Mouse (Mus musculus) T-helper 1 cell (primary cell): ENCODE results near the gene Grin2c.

ENCODE experiments used
- in situ Hi-C: fragments of 300-600 bp; cut with MboI, MseI; formaldehyde crosslinking; loops from one replicate; pipeline ENCODE4 v1.15.1; 2025; ENCODE audit warnings: high pct_unique_total_duplicates

Gene Grin2c

DNA sequence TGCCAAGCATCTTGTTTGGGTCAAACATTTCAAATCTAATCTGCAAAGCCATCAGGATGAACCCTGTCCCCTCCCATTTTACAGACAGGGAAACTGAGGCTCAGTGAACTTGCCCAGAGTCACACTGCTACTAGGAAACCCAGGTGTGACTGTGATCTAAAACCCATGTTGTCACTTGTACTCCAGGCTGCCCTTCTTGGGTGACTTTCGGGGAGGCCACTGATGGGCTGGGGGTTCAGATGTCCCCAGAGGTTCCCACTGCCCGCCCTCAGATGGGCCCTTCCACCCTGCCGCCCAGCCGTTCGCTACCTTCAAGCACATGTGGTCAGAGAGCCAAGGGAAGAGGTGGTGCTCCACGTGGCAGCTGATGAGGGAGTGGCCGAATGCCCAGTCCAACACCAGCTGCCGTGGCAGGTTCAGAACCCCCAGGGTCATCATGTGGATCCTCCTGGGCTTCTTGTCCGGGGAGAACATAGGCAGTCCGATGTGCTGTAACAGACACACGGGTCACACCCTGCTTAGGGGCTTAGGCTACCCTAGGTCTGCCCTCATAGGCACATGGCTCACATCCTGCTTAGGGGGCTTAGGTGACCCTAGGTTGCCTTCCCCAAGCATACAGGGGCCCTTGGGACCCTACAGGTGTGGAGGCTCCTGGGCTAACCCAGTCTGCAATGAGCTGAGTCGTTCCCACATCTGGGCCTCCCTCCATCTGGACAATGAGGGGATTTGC lies 17.0 kb upstream of the Grin2c start:
- in situ Hi-C loops = no loop called here

DNA sequence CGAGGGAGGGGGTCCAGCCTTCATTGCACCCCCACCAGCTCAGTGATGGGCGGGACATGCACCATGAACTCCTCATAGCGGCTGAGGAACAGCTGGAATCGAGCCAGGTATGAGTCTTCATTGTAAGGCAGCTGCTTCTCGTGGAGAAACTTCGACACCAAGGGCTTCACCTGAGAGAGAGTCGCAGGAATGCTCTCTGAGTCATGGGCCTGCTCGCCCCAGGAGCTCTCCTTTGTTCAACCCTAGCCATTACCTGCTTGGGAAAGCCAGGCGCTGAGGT lies 16.4 kb upstream of the Grin2c start:
- in situ Hi-C loops = no loop called here

DNA sequence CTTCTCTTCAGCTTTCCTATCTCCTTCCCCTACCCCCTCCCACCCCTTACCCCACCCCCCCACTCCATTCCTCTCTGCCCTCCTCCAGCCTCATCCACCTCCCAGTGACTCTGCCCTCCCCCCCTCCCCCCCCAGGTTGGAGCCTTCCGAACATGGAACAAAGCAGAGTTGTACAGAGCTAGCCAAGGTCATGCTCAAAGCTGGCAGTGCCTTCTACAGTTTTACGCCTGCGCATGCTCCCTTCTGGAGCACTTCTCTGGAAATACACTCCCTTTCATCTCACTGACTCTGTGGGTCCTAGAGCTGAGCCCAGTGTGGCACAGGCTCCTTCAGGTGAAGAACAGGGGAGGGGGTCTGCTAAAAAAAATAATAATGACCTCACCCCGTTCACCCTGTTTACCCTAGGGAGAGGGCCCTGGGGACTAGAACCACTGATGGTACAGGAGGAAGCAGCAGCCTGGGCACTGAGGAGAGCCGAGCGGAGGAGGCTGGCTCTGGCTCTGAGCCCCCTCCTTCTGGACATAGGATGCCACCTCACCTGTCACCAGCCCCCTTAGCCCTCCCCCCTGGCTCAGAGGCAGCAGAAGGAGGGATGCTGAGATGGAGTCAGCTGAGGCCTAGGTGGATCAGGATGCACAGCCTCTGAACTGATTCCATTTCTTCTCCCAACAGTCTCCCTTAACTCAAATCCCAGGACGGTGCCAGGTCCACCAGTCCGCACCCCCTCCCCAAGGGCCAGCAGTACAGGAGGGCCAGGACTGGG lies 15.9 kb upstream of the Grin2c start:
- in situ Hi-C loops = no loop called here

DNA sequence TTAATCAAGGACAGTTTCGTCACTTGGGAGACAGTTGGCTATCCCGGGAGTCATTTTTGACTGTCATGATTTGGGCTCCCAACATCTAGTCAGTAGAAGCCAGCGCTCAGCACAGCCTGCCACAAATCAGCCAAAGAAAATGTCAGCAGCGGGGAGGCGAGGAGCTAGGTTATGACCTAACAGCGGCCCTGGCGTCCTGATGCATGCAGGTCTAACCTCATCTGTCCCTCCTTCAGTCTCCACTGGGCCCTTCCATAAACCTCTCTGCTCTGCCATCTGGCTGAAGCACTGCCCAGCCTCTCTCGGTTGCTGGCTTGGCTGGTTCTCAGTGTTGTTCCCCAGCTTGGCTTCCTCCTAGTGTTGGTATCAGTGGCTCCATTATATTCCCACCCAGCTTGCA lies 15.3 kb upstream of the Grin2c start:
- in situ Hi-C loops = no loop called here

DNA sequence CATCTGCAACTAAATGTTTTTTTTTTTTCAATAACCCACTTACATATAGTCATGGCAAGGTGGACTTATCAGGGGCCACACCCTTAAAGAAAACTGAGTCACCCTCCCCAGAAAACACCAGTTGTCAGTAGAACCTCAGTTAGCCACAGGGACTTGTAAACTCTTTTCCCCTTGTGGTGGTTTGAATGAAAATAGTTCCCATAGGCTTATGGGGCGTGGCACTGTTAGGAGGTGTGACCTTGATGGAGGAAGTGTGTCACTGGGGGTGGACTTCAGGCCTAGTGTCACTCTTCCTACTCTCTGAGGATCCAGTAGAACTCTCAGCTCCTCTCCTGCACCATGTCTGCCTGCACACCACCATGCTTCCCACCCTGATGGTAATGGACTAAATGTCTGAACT lies 12.7 kb upstream of the Grin2c start:
- in situ Hi-C loops = loop anchor here (5.0 kb wide), 1 partner anchor 117 kb away; the partner anchor contains the start of gene Slc9a3r1

DNA sequence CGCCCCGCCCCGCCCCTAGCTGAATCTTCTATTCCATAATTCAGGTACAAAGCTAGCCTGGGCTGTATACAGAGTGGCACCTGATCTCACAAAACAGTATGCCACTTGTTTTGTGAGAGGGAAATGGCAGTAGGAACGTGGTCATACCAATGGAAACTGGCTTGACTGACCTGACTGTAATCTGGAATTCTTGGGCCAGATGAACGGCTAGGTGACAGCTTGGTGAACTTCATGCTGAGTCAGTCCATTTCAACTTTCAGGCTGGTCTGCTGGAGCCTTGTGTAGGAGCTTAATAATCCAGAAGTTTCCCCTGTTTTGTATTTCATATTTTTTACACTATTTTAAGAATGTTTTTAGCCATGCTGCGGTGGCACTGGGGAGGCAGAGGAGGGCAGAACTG lies 11.1 kb upstream of the Grin2c start:
- in situ Hi-C loops = loop anchor here (5.0 kb wide), 1 partner anchor 116 kb away; the partner anchor contains the start of gene Slc9a3r1

DNA sequence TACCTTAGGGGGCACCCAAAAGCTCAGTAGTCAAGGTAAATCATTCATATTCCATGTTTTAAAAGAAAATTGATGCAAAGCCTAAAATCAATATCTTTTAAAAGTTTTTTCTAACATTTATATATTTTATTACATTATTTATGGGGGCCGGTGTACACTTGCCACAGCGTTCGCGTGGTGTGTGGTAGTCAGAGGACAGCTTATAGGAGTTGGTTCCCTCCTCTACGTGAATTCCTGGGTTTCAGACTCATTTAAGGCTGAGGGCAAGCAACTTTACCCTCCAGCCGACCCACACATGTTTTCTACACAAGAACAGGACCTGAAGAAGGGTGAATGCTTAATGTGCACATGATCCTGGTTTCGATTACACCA lies 10.5 kb upstream of the Grin2c start:
- in situ Hi-C loops = loop anchor here (5.0 kb wide), 1 partner anchor 115 kb away; the partner anchor contains the start of gene Slc9a3r1

DNA sequence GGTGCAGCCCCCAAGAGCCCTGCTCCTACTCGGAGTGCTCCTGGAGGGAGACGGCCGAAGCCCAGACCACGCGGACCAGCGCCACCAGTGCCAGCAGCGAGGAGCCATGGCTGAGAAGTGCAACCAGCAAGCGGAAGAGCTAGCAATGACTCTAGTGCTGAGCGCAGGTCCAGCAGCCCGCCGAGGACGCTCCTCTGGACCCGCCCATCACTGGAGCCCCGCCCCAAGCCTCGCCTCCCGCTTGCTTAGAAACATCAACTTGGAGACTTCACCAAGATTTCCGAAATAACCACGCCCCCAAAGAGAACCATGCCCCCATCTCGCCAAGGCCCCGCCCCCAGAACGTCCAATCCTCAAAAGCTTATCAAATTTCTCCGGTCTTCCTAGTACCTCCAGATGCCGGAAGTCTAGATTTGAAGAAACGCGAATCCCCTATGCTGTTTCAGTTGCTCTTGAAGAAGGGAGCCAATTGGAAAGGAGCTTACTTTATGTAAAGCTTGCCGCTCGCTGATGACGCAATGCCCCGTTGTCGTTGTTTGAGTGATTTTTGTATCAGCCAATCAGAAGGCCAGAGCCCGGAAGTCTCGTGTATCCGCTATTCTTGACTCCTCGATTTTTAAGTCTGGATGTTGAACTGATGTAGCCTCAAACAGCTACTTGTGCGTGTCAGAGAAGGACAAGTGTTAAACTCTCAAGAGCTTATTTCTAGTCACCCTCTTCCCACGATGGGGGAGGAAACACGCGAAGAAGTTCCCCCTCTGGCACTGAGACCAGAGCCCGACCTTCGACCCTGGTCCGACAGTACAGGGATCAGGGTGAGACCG lies 9.9 kb upstream of the Grin2c start, which contains the start of gene Fdxr:
Gene Fdxr, minus strand, starts transcription at position 271 of the 824 bp plus-strand sequence.
- in situ Hi-C loops = loop anchor here (5.0 kb wide), 1 partner anchor 115 kb away; the partner anchor contains the start of gene Slc9a3r1

DNA sequence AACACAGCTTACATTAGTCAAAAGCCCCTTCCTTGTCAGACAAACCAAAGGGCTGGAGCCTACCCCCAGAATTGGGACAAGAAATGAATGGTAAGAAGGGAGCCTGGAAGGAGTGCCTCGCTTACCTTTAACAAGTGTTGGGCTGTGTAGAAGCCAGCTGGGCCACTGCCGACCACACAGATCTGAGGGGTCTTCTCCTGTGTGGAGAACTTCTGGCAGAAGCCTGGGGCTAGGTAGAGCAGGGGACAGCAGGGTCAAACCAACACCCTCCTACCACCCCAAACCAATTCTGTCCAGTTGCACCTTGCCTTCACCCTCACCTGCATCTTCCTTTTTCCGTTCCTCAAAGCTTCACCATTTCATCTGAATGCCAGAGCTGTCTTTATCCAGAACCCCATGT lies 8.9 kb upstream of the Grin2c start:
- in situ Hi-C loops = loop anchor here (5.0 kb wide), 1 partner anchor 114 kb away; the partner anchor contains the start of gene Slc9a3r1

DNA sequence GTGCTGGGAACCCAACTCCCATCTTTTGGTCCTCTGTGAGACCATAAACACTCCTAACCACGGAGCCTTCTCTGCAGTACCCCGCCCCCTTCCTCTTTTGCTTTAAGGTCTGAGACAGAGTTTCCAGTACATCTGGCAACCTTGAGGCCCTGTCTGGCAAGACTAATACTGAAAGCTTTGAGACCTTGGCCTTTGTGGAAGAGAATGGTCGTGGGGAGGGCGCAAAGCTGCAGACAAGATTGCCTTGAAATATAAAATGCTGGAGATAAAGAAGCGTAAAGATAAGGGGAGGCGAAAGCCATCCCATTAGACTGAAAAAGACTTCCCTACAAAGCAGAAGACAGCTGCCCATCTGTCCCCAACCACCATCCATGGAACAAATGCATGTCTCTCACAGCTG lies 8.5 kb upstream of the Grin2c start:
- in situ Hi-C loops = loop anchor here (5.0 kb wide), 1 partner anchor 113 kb away; the partner anchor contains the start of gene Slc9a3r1

DNA sequence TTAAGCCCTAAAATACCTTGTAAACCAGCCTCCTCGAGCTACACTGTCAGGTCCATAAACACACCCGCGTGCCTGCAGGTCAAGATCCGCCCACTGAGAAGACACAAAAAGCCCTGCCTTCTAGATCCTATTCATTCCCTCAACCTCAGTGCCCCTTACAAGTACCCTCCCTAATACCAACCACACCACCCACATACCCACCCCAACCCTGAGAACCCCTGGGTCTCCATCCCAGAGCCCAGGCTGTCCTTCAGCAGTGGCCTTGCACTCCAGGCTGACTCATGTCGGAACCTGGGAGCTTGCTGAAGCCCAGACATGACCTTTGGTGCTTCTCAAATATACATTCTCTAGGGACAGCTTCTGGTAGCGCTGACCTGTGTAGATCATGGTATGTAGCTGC lies 7.7 kb upstream of the Grin2c start:
- in situ Hi-C loops = loop anchor here (5.0 kb wide), 1 partner anchor 112 kb away; the partner anchor contains the start of gene Slc9a3r1

DNA sequence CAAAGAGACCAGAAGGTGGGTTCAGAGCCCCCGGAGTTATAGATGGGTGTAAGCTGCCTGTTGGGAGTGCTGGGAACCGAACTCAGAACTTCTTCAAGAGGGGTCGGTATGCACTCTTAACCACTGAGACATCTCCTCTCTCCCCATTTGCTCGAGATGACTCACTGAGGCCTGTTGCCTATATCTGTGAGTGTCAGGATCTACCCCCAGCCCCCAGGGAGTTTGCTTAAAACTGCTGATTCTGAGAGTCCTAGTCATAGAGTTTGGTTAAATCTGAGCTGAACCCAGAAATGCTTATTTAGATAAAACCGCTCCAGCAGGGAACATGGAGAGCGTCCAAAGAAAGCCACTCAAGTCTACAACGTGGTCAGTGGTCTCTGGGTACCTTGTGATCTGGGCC lies 7.1 kb upstream of the Grin2c start:
- in situ Hi-C loops = no loop called here

DNA sequence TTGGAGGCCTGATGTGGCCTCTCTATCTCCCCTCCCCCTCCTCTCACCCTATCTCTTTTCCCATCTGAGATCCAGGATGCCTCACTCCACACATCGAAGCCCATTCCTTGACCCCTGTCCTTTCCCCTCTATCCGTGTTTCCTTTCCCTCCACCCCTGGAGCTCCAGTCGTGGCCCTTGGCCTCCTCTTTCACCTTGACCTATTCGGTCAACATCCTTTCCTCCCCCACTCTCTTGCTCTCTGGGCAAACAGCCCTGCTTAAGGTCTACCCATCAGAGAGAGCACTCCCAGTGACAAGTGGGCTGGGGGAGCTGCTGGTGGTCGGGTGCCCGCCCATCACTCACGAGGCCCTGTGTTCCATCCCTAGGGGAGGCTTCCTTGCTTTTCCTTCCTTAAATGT lies 6.7 kb upstream of the Grin2c start:
- in situ Hi-C loops = no loop called here

DNA sequence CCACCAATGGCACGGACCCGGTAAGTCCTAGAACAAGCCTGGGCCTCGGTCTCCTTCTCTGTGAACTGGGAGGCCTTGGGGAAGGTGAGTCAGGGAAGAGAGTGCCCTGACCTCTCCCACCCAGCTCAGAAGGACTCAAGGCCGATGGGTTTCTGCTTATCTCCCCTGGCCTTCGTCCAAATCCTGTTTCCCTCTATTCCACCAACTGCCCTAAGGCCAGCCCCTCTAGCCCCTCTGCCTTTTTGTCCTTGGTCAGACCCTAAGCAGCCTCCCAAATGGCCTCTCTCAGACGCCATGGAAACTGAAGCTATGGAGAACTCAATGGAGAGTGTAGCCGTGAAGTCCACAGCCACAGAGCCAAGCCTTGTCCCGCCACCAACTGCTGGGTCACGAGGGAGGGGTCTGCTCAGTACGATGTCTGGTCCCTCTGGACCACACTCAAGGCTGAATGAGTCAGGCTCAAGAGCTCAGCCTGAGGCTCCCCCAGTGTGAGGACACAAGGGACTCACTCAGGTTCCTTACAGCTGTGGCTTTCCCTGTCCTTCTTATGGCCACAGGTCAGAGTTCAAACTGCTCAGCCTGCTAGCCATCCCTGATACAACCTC lies 6.0 kb upstream of the Grin2c start:
- in situ Hi-C loops = no loop called here

DNA sequence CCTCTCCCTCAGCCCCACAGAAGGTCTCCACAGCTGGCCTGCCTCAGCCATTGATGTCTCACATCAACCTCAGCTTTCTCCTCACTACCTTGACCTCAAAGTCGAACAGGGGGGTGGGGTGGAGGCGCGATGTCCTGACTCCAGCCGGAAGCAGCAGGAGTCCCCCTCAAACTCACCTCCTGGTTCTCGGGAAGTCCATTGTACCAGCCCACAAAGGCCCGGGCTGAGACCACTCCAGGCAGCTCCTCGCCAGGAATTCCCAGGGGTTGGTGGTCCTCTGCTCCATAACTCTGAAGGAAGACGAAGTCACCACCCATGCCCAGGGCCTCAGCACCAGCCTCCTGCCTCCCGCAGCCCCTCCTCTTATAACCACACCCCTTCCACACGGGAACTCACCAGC lies 4.4 kb upstream of the Grin2c start:
- in situ Hi-C loops = no loop called here

DNA sequence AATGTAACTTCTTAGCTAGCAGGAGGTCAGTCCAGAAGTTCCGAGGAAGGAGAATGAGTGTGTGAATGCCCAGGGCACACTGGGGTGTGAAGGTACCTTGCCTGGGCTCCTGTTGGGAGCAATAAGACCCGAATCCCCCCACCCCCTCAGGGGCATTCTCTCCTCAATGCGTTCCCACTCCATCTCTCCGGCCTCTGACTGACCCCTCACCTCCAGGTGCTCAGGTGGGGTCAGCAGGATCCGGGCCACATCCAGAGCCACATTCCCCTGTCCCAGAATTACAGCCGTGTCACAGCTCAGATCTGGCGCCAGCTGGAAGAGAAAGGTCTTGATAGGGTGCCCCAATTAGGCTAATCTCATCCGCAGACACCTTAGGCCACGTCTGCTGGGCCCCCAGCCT lies 4.0 kb upstream of the Grin2c start:
- in situ Hi-C loops = no loop called here

DNA sequence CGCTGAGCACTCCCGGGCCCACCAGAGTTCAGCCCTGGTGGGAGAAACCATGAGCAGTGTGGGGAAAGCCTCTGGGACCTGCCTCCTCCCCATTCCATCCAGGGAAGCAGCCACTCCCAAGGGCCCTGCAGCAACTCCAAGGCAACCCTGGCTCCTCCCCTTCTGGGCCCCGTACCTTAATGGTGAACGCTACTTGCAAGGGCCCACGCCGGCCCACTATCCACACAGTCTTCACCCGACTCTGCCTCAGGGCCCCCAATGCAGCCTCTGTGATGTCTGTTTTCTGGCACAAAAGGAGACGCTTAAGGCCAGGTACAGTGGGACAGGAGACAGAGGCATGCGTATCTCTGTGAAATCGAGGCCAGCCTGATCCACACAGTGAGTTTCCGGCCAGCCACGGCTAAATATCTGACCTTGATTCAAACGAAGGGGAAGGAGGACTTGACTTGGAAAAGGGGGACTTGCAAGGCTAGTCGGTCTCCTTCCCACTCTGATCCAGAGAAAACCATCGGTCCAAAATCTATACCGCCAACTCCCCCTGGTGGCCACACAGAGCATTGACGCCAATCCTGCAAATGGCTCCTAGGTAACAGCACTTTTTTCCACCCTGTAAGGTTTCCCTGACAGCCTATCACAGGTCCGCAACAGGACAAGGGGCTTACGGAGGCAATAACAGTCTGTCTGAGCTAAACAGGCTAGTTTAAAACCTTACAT lies 3.3 kb upstream of the Grin2c start:
- in situ Hi-C loops = no loop called here

DNA sequence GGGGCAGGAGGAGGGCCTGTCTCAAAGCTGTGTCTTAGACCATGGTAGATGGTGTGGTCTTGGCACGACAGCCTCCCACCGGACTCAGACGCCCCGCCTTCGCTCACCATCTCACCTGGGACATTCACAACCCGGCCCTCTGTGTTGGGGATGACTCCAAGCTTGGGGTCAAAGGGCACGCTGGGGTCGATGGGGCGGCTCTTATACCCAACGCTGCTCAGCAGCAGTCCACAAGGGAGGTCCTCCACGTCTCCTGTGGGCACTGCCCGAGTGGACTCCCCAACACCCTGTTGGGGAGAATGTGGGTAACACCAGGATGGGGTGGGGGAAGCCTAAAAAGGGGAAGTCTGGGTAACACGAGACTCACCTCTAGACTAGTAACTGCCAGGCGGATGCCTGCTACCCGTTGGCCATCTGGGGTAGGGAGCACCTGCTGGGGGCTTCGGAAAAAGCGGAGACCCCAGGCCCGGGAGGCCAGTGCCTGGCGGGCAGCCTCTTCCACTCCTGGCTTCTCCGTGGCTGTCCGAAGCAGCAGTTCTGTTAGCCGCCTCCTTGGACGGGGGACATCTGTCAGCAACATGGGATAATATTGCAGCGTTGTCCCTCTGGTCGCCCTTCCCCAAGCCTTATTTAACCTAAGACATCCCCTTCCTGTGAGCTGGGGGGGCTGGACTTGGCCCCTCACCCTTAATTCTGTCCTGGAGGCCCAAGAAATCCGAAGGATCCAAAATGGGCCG lies 2.5 kb upstream of the Grin2c start:
- in situ Hi-C loops = no loop called here

DNA sequence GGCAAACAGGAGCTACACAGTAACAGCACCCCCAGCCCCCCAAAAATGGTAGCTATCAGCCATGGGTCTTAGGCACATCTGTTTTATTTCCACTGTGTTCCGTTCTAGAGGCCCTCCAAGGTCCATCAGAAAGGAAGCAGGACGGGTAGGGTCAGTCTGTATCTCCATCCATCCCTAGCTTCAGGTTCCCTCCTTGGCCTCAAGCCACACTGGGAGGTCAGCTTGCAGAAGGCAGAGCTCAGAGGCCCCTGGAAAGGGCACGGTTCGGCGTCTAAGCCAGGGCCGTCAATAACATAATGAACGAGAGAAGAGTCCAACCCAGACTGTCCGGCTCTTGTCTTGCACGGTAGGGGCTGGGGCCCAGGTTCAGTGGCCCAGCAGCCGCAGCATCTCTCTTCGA lies 915 bp upstream of the Grin2c start:
- in situ Hi-C loops = no loop called here

DNA sequence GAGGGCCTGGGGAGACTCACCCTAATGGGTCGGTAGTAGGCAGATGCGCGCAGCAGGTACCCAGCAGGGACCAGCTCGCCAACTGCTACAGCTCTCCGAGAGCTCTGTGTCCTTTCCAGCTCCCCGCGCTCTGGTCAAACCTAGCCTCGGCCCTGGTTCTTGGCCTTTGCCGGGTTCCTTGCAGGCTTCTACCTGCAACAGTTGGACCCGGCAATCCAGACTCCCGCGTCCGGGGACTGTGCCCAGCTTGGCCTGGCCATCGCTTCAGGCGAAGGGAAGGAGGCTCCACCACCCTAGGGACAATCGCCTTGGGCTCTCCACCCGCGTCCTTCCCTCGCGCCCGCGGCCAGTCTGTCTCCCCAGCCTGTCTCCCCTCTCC lies 654 bp downstream of the Grin2c start:
- in situ Hi-C loops = no loop called here
